In genomic region chr11:97967114-97967513, GRCm38 (mm10) we compare ENCODE assay signal across 14 mouse cellular contexts. TPM values are rescaled to one million over a fixed set of nuclear protein-coding genes. Genes with fewer than 3 reads are reported as not detected.
DNase-seq lines count a peak whose midpoint lies in the region; ATAC-seq and TF ChIP-seq lines count a peak whose summit lies in the region.
"Had no signal": no experiment of that assay in that cellular context is flagged by ENCODE, and none has a peak within 500 bp of the region (broad histone marks: within the 10 kb centered on the region; RNA-seq: fewer than 3 reads in every experiment).

No protein-coding gene starts in this region.

- TF ChIP-seq CTCF in forebrain, postnatal 0 days (IDR thresholded peaks at IDR 0.05; ENCODE audit: low read depth) = no peak
- TF ChIP-seq CTCF in liver, adult 2 months (IDR thresholded peaks at IDR 0.05; ENCODE audit: low read depth, low read length) = no peak
- no peak for TF ChIP-seq CTCF in liver, postnatal 0 days (IDR thresholded peaks at IDR 0.05; ENCODE audit: low read depth)

- H3K9ac ChIP-seq in forebrain, postnatal 0 days = no peak overlapping the region
- H3K9ac ChIP-seq in liver, adult 2 months (ENCODE audit: low read depth, low read length) = no peak overlapping the region
- no peak overlapping the region for H3K9ac ChIP-seq in liver, postnatal 0 days (replicated peaks)
- no peak overlapping the region for H3K9ac ChIP-seq in midbrain, embryonic 15.5 days
- H3K9ac ChIP-seq: heart, embryonic 13.5 days; limb, embryonic 13.5 days; stomach, embryonic 15.5 days had no signal

- no peaks in the 10 kb centered on the region for H3K9me3 ChIP-seq in forebrain, postnatal 0 days (ENCODE audit: low read length)
- no peaks in the 10 kb centered on the region for H3K9me3 ChIP-seq in forebrain, embryonic 10.5 days
- H3K9me3 ChIP-seq in liver, postnatal 0 days (ENCODE audit: low read length) = no peaks in the 10 kb centered on the region
- no peaks in the 10 kb centered on the region for H3K9me3 ChIP-seq in midbrain, embryonic 15.5 days
- H3K9me3 ChIP-seq: heart, embryonic 13.5 days; limb, embryonic 13.5 days; stomach, embryonic 15.5 days had no signal

- H3K4me1 ChIP-seq in forebrain, postnatal 0 days (ENCODE audit: insufficient read depth) = no peaks in the 10 kb centered on the region
- peaks cover 8% of the 10 kb centered on the region; the same call in 1 of the 2 replicates for H3K4me1 ChIP-seq in forebrain, embryonic 10.5 days
- H3K4me1 ChIP-seq in liver, adult 2 months (ENCODE audit: control insufficient read depth, insufficient read depth, low read length) = peaks cover 9% of the 10 kb centered on the region
- H3K4me1 ChIP-seq in liver, postnatal 0 days (ENCODE audit: insufficient read depth) = no peaks in the 10 kb centered on the region
- peaks cover 8% of the 10 kb centered on the region; the same call in 1 of the 2 replicates for H3K4me1 ChIP-seq in midbrain, embryonic 15.5 days
- H3K4me1 ChIP-seq: limb, embryonic 13.5 days had no signal

- DNase-seq in forebrain, postnatal 0 days = no peak
- DNase-seq in forebrain, embryonic 10.5 days (ENCODE audit: extremely low spot score, low spot score) = no peak
- DNase-seq in liver, adult 2 months (ENCODE audit: extremely low read depth, low read depth, low spot score) = peak; percentile 88
- DNase-seq in liver, postnatal 0 days = no peak
- peak; percentile 45 to 54 for DNase-seq in cerebellum, postnatal 36 days
- DNase-seq in lung, postnatal 10 days = no peak
- DNase-seq in left cerebral cortex, postnatal 14 days (ENCODE audit: low spot score in 2 of 2) = no peak
- DNase-seq: lung, postnatal 14 days; right cerebral cortex, adult 18-20 months had no signal

- H3K27me3 ChIP-seq in forebrain, postnatal 0 days (ENCODE audit: insufficient read depth, low read length) = no peaks in the 10 kb centered on the region
- 0 out of 2 replicates have a peak, but pooled peaks cover 4% of the 10 kb centered on the region for H3K27me3 ChIP-seq in forebrain, embryonic 10.5 days (ENCODE audit: poor library complexity, severe bottlenecking)
- no peaks in the 10 kb centered on the region for H3K27me3 ChIP-seq in liver, adult 2 months (ENCODE audit: control insufficient read depth, insufficient read depth, low read length)
- H3K27me3 ChIP-seq in liver, postnatal 0 days (ENCODE audit: insufficient read depth, low read length) = no peaks in the 10 kb centered on the region
- H3K27me3 ChIP-seq in midbrain, embryonic 15.5 days (replicated peaks) = no peaks in the 10 kb centered on the region
- H3K27me3 ChIP-seq: stomach, embryonic 15.5 days had no signal

- no peak overlapping the region for H3K4me2 ChIP-seq in forebrain, postnatal 0 days (ENCODE audit: low read depth)
- H3K4me2 ChIP-seq in liver, postnatal 0 days (ENCODE audit: low read depth, low read length) = no peak overlapping the region
- no peak overlapping the region for H3K4me2 ChIP-seq in midbrain, embryonic 15.5 days
- H3K4me2 ChIP-seq: heart, embryonic 13.5 days; limb, embryonic 13.5 days; stomach, embryonic 15.5 days had no signal

- intact Hi-C loops in left cerebral cortex, postnatal 14 days (cut with DNase I) = no loop called here

- no peak for TF ChIP-seq EP300 in liver, postnatal 0 days (IDR thresholded peaks at IDR 0.05; ENCODE audit: low read depth)

- H3K4me3 ChIP-seq in forebrain, postnatal 0 days (ENCODE audit: low read depth, low read length) = no peak overlapping the region
- H3K4me3 ChIP-seq in forebrain, embryonic 10.5 days = no peak overlapping the region
- no peak overlapping the region for H3K4me3 ChIP-seq in liver, adult 2 months (ENCODE audit: insufficient read depth, low read depth, low read length)
- no peak overlapping the region for H3K4me3 ChIP-seq in liver, postnatal 0 days (ENCODE audit: low read depth, low read length)
- no peak overlapping the region for H3K4me3 ChIP-seq in midbrain, embryonic 15.5 days
- H3K4me3 ChIP-seq: heart, embryonic 13.5 days; limb, embryonic 13.5 days; stomach, embryonic 15.5 days had no signal

- no peaks in the 10 kb centered on the region for H3K79me2 ChIP-seq in liver, adult 2 months (ENCODE audit: control insufficient read depth, insufficient read depth, low read length)

- WGBS in forebrain, postnatal 0 days = 21% methylated on average over 2 of the region's 2 CpGs
- WGBS in forebrain, embryonic 10.5 days = 44% methylated on average over 2 of the region's 2 CpGs
- WGBS in liver, adult 2 months = 31% methylated on average over 2 of the region's 2 CpGs
- WGBS in liver, postnatal 0 days (ENCODE audit: insufficient replicate concordance) = 48% methylated on average over 2 of the region's 2 CpGs
- 31% methylated on average over 2 of the region's 2 CpGs for WGBS in midbrain, embryonic 15.5 days

- ATAC-seq in forebrain, postnatal 0 days = peak; percentile 53
- no peak for ATAC-seq in liver, postnatal 0 days
- ATAC-seq in midbrain, embryonic 15.5 days (replicated peaks) = no peak
- ATAC-seq: CD4-positive, CD25-positive, alpha-beta regulatory T cell, adult 4 months had no signal

- TF ChIP-seq POLR2A in liver, adult 2 months (IDR thresholded peaks at IDR 0.05; ENCODE audit: extremely low read depth, insufficient read depth, low read length) = no peak

- H3K27ac ChIP-seq in forebrain, postnatal 0 days (ENCODE audit: low read depth, low read length) = no peak overlapping the region
- H3K27ac ChIP-seq in forebrain, embryonic 10.5 days = no peak overlapping the region
- no peak overlapping the region for H3K27ac ChIP-seq in liver, adult 2 months (replicated peaks; ENCODE audit: insufficient read depth, low read depth, low read length)
- H3K27ac ChIP-seq in liver, postnatal 0 days (ENCODE audit: low read depth) = no peak overlapping the region
- 0 out of 2 replicates have a peak overlapping the region, but pooled peaks have one; percentile 6 for H3K27ac ChIP-seq in midbrain, embryonic 15.5 days
- H3K27ac ChIP-seq: heart, embryonic 13.5 days; limb, embryonic 13.5 days; stomach, embryonic 15.5 days had no signal

- H3K36me3 ChIP-seq in forebrain, postnatal 0 days (ENCODE audit: insufficient read depth) = no peaks in the 10 kb centered on the region
- no peaks in the 10 kb centered on the region for H3K36me3 ChIP-seq in forebrain, embryonic 10.5 days (replicated peaks)
- no peaks in the 10 kb centered on the region for H3K36me3 ChIP-seq in liver, adult 2 months (ENCODE audit: control insufficient read depth, insufficient read depth, low read length)
- no peaks in the 10 kb centered on the region for H3K36me3 ChIP-seq in liver, postnatal 0 days (replicated peaks; ENCODE audit: insufficient read depth, low read length)
- no peaks in the 10 kb centered on the region for H3K36me3 ChIP-seq in midbrain, embryonic 15.5 days (replicated peaks)
- H3K36me3 ChIP-seq: heart, embryonic 13.5 days; limb, embryonic 13.5 days; stomach, embryonic 15.5 days had no signal

RNA-seq across cellular contexts. Expression of gene Plxdc1, which starts 19.1 kb away (rescaled TPM):
- total RNA-seq in forebrain, postnatal 0 days (2014; rRNA removed) = 0.54 and 1.5 TPM in 2 replicates
- polyA plus RNA-seq in forebrain, postnatal 0 days (2015; fragmentation: Nextera tagmentation; extraction: Ambion mirVana) = 1.6 and 3.5 TPM in 2 replicates
- 0.11 and 0.16 TPM in 2 replicates for polyA plus RNA-seq in forebrain, embryonic 10.5 days (2016; fragmentation: Nextera tagmentation; extraction: Ambion mirVana)
- 0.28 and 0.47 TPM in 2 replicates for total RNA-seq in liver, adult 2 months (2014; rRNA removed)
- 0.58 and 1.2 TPM in 2 replicates for polyA plus RNA-seq in liver, adult 2 months (2012; rRNA removed)
- 0.75 TPM in 2 replicates for polyA plus RNA-seq in liver, postnatal 0 days (2015; fragmentation: Nextera tagmentation; extraction: Ambion mirVana)
- polyA plus RNA-seq in midbrain, embryonic 15.5 days (2015; fragmentation: Nextera tagmentation; extraction: Ambion mirVana) = 1.7 and 1.8 TPM in 2 replicates
- total RNA-seq in left cerebral cortex, postnatal 14 days (2021) = 10 to 100 TPM in 1 of 2 experiments, 1 to 10 TPM in 1; 9.8 to 14.9 TPM

RNA-seq across cellular contexts. Expression of gene Arl5c, which starts 28.9 kb away (rescaled TPM):
- total RNA-seq in forebrain, postnatal 0 days (2014; rRNA removed) = 3.7 and 5.2 TPM in 2 replicates
- 3.0 and 4.2 TPM in 2 replicates for polyA plus RNA-seq in forebrain, postnatal 0 days (2015; fragmentation: Nextera tagmentation; extraction: Ambion mirVana)
- 15.2 and 17.6 TPM in 2 replicates for polyA plus RNA-seq in forebrain, embryonic 10.5 days (2016; fragmentation: Nextera tagmentation; extraction: Ambion mirVana)
- total RNA-seq in liver, adult 2 months (2014; rRNA removed) = 0.20 and 0.37 TPM in 2 replicates
- 0.44 and 0.55 TPM in 2 replicates for polyA plus RNA-seq in liver, adult 2 months (2012; rRNA removed)
- polyA plus RNA-seq in liver, postnatal 0 days (2015; fragmentation: Nextera tagmentation; extraction: Ambion mirVana) = 9.9 and 10.0 TPM in 2 replicates
- 9.5 and 10.8 TPM in 2 replicates for polyA plus RNA-seq in midbrain, embryonic 15.5 days (2015; fragmentation: Nextera tagmentation; extraction: Ambion mirVana)
- total RNA-seq in left cerebral cortex, postnatal 14 days (2021) = 1 to 10 TPM; 2.2 to 2.3 TPM

RNA-seq across cellular contexts. Expression of gene Cacnb1, which starts 55.7 kb away (rescaled TPM):
- 64.1 and 76.4 TPM in 2 replicates for total RNA-seq in forebrain, postnatal 0 days (2014; rRNA removed)
- 49.4 and 57.2 TPM in 2 replicates for polyA plus RNA-seq in forebrain, postnatal 0 days (2015; fragmentation: Nextera tagmentation; extraction: Ambion mirVana)
- polyA plus RNA-seq in forebrain, embryonic 10.5 days (2016; fragmentation: Nextera tagmentation; extraction: Ambion mirVana) = 5.3 and 6.0 TPM in 2 replicates
- 0.37 and 0.54 TPM in 2 replicates for total RNA-seq in liver, adult 2 months (2014; rRNA removed)
- 0.81 and 0.84 TPM in 2 replicates for polyA plus RNA-seq in liver, adult 2 months (2012; rRNA removed)
- polyA plus RNA-seq in liver, postnatal 0 days (2015; fragmentation: Nextera tagmentation; extraction: Ambion mirVana) = 0.23 and 0.77 TPM in 2 replicates
- 72.0 and 75.2 TPM in 2 replicates for polyA plus RNA-seq in midbrain, embryonic 15.5 days (2015; fragmentation: Nextera tagmentation; extraction: Ambion mirVana)
- 100 to 1,000 TPM; 150 TPM for total RNA-seq in left cerebral cortex, postnatal 14 days (2021)

RNA-seq across cellular contexts. Expression of gene Rpl19, which starts 59.4 kb away (rescaled TPM):
- total RNA-seq in forebrain, postnatal 0 days (2014; rRNA removed) = 793 and 1,371 TPM in 2 replicates
- 687 and 897 TPM in 2 replicates for polyA plus RNA-seq in forebrain, postnatal 0 days (2015; fragmentation: Nextera tagmentation; extraction: Ambion mirVana)
- polyA plus RNA-seq in forebrain, embryonic 10.5 days (2016; fragmentation: Nextera tagmentation; extraction: Ambion mirVana) = 1,192 and 1,195 TPM in 2 replicates
- 606 and 614 TPM in 2 replicates for total RNA-seq in liver, adult 2 months (2014; rRNA removed)
- polyA plus RNA-seq in liver, adult 2 months (2012; rRNA removed) = 224 and 235 TPM in 2 replicates
- polyA plus RNA-seq in liver, postnatal 0 days (2015; fragmentation: Nextera tagmentation; extraction: Ambion mirVana) = 568 TPM in 2 replicates
- 622 and 634 TPM in 2 replicates for polyA plus RNA-seq in midbrain, embryonic 15.5 days (2015; fragmentation: Nextera tagmentation; extraction: Ambion mirVana)
- total RNA-seq in left cerebral cortex, postnatal 14 days (2021) = 100 to 1,000 TPM; 536 to 545 TPM

Comparison
In these comparisons a context has a peak if more than half of its experiments do, and no peak if none do; other contexts are left out.
1. DNase-seq: peak in liver, adult 2 months (single experiment) and cerebellum, postnatal 36 days (2 of 2); none in forebrain, postnatal 0 days (single experiment), forebrain, embryonic 10.5 days (single experiment), liver, postnatal 0 days (single experiment), lung, postnatal 10 days (single experiment) and left cerebral cortex, postnatal 14 days (0 of 2).